Mouse (Mus musculus) gastrocnemius, postnatal 4 days (tissue): ENCODE measurements at regions not wholly inside any gene's neighbourhood (a gene's known extent, or its start where the extent isn't known, plus 50 kb on each side); places are given as distances from the start of the nearest gene placed in this dataset.

Source experiments
- DNase-seq, 2 experiments: peaks; one replicate each; pipeline ENCODE4 v3.0.0; 2021 to 2022; ENCODE audit warnings: low spot score in 2 of 2, mixed read lengths in 2 of 2

- no peak for DNase-seq
Observed at GRCm38 (mm10) chr13:115676836-115677235, 575.1 kb upstream of the Itga1 start.

DNA sequence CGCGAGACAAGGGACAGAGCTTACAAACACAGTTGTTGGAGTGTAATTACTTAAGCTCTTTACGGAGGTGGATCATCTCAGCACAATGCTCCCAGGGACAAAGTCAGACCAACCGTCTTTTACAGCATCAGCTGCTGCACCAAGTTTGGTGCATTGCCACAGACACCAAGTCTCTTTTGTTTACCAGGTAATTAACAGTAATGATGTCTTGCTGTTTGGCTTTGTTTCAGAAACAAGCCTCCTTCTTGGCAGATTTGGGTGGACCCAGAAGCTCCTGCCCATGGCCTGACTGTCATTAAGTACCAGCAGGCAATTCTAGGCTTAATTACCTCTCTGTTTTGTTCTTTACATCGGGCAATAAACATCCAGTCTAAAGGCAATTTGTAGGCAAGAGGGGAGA, 572.0 kb upstream of the Itga1 start:
- no peak for DNase-seq

- DNase-seq: no peak
Observed at GRCm38 (mm10) chr13:115671685-115672084, 569.9 kb upstream of the Itga1 start.

- DNase-seq: no peak
Observed at GRCm38 (mm10) chr13:115669516-115669915, 567.8 kb upstream of the Itga1 start.

DNA sequence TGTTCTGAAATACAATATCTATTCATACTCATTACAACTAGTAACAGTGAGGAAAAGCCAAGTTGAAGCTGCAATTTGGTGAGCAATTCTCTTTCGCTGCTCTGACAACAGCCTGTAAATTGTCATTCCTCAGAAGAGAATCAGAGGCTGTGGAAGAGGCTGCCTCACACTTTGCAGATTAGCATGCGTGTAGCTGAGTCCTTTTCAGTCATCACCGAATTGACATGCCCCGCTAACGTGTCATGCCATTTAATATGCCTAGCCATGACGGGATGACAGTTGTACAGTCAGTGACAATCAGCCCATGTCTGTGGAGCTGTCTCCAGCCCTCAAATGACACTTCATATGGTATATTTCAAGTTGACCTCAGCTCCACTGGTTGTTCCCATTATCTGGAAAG, 553.4 kb upstream of the Itga1 start:
- no peak for DNase-seq

DNA sequence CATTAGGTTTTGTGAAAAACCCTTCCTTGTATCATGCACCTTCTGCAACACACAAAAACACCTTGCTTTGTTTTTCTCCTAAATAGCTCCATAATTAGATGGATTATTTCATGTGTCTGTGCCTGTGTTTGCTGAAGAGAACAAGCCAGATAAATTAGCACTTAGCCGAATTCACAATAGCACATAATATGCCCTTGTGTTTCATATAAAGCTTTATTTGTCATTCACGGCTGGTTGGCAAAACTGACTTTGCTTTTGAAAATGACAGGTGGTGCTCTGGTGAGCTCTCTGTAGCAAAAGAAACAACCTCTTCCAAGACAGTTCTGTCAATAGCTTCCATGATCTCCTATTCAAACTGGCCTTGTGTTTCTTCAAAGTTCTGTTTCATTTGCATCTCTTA, 551.2 kb upstream of the Itga1 start:
- no peak for DNase-seq

DNA sequence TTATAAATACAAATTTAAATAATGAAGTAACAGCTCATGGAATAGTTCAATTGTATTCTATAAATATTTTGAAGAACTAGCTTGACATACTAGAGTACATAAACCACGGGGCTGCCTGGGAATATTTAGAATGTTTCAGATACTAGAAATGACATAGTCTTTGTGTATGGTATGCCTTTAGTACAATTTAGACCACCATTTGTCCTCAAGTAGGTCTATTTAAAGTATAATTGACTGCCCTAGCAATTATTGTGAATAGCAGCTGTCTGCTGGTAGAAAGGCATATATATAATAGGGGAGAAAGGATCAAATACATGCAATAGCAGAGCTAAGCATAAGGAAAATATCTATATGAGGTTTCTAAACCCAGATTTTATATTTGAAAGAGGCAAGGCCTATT, 550.6 kb upstream of the Itga1 start:
- DNase-seq: no peak

DNA sequence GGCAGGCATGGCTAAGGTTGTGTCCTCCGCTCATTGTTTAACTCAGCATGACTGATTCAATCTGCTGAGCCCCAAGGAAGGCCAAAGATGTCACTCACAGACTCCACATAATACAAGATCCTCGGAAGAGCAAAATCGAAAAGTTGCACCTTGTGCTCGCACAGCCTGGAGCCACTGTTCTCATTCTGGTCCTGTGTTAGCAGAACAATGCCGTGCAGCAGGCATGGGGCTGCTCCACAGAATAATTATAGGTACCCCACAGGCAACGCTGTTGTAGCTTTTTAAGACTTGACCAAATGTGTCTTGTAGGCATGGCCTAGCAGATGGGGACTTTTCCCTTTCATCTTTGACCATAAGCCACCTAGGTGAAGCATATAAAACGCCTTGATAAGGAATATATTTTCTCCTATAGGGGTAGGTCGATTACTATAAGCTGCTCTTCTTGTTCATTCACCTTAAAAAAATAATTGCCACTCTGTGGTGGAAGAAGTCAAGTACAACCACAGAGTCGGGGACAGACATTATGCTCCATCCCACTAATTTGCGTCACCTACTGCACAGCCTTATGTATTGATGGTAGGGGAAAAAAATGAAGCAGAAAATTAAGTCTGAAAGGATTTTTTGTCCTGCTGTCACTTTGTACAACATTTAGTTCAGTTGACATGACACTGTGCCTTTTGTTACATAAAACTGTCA, 529.8 kb upstream of the Itga1 start:
- no peak for DNase-seq

- DNase-seq: no peak
Observed at GRCm38 (mm10) chr13:115630603-115631002, 528.8 kb upstream of the Itga1 start.

DNA sequence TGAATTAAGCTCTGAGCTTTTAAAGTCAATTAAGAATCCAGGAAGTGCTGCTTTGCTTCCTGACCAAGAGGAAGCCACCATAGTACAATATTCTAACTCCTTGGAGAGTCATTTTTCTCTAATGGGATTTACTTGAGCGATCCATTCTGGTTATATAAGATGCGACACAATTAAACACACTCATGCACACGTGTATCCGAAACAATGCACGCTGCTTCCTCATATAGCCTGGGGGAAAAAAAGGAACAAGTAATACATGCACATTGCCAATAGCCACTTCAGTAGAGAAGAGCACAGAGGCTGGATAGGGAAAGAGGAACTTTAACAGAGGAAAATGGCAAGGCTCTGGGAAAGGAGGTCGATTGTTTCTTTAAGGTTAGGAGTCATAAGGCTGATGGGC, 511.4 kb upstream of the Itga1 start:
- DNase-seq: no peak

DNA sequence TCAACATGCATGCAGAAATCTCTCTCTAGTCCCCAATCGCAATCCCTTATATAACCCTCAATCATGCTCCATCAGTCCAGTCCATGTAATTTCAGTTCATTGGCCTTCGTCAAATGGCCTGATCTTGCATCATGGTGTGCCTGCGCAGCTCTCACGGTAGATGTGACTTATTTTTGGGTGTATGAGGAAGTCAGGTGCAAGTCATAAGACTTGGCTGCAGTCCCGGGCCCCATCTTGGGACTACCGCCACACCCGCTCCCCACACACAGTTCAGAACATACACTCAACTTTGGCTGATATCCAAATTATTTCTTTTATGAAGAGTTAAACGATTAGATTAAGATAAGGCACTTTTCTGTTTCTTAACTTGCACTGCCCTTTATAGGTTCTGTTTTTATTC, 504.7 kb upstream of the Itga1 start:
- DNase-seq: no peak

- DNase-seq: no peak
Observed at GRCm38 (mm10) chr13:115595126-115595671, 493.4 kb upstream of the Itga1 start.

- no peak for DNase-seq
Observed at GRCm38 (mm10) chr13:115575967-115576366, 474.2 kb upstream of the Itga1 start.

GRCm38 (mm10) chr13:115575052-115575891, 473.5 kb upstream of the Itga1 start:
- no peak for DNase-seq

DNA sequence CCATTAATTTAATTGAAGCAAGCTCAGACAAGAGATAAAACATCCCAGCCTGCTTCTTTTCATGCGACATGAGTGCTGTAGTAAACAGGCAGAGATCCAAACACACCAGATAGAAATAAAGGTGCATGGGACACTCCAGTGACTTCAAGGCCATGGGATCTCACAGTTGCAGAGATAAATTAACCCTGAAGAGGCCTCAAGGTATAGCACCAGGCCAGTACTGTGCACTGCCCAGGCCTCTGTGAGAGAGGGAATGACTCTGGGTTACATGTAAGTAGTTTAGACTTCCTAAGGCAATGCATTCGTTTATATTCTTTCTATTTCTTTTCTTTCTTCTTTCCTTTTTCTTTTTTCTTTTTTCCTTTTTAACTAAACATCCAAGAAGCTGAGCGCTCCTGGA, 439.4 kb upstream of the Itga1 start:
- no peak for DNase-seq

GRCm38 (mm10) chr13:115535900-115536299, 434.1 kb upstream of the Itga1 start:
- no peak for DNase-seq

GRCm38 (mm10) chr13:115513914-115514313, 412.1 kb upstream of the Itga1 start:
- DNase-seq: no peak

DNA sequence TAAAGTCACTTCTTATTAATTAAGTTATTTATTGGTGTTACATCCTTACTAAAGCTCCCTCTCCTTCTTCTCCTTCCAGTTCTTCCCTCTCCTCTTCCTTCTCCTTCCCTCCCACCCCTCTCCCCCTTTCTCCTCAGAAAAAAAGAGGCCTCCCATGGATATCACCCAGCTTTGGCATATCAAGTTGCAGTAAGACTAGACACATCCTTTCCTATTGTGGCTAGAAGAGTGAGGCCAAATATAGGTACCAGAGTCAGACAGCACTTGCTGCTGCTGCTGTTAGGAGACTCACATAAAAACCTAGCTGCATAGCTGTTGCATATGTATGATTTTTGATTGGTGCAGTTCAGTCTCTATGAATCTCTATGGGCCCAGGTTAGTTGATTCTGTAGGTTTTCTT, 410.4 kb upstream of the Itga1 start:
- DNase-seq: no peak

GRCm38 (mm10) chr13:115508646-115509045, 406.9 kb upstream of the Itga1 start:
- no peak for DNase-seq

- DNase-seq: no peak
Observed at GRCm38 (mm10) chr13:115494399-115494798, 392.6 kb upstream of the Itga1 start.

DNA sequence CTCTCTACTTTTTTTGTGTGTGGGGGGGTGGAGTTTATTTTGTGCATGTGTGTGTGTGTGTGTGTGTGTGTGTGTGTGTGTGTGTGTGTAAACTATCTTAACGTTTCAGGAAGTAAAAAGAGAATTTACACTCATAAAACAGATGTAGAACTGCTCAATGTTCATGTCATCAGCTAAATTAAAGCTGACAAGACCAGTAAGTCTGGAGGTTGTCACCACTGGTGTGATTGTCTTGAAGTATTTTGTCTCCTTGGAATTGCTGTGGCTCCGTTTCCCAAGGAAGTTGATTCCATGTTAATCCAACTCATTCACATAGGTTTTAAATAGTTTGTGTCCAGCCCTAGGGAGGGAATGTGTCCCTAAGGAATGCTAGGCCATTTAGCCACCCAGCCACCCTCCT, 374.1 kb upstream of the Itga1 start:
- DNase-seq: no peak

DNA sequence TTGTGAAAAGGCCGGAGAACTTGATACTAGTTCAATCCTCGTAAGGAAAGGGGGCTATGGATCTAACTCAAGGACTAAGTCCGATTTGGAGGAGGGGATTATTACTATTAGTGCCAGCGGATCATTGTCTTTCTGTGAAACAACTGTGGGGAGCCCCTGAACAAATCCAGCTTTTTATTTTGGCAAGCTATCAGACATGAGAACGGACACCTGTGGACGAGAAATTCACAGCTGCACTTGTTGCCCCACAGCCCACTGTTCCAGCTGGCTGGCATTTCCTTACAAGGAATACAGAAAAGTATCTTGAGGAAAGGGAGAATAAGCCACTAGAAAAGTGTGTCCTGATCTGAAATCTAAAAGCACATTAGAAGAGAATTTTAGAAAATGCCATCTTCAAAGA, 363.9 kb upstream of the Itga1 start:
- DNase-seq: no peak

GRCm38 (mm10) chr13:115451244-115451643, 349.5 kb upstream of the Itga1 start:
- no peak for DNase-seq
